Mouse (Mus musculus) CH12.LX (cell line): Measurements from ENCODE around the gene Thap8. TPM values are rescaled to one million over a fixed set of nuclear protein-coding genes. Genes with fewer than 3 reads are reported as not detected.

Source experiments
- DNase-seq: peaks from one replicate; pipeline ENCODE4 v3.0.0-alpha.2; 2013; ENCODE audit errors: extremely low read depth
- H3K27ac ChIP-seq: 2 replicates; pipeline ENCODE4 v1.5.1; 2012; ENCODE audit warnings: low read depth, mild to moderate bottlenecking, control low read depth, moderate library complexity; ENCODE audit not compliant: insufficient read depth
- H3K27me3 ChIP-seq: replicated peaks from 2 replicates; pipeline ENCODE3; 2012; ENCODE audit warnings: inconsistent platforms
- H3K36me3 ChIP-seq, 2 experiments: replicated peaks in 1 of 2; 2 replicates each; pipeline versions ENCODE3 to v1.6.1; 2012; ENCODE audit warnings: inconsistent platforms in 1 of 2, low read length in 1 of 2, mild to moderate bottlenecking in 1 of 2, mixed read lengths in 1 of 2, moderate library complexity in 1 of 2; ENCODE audit not compliant: control insufficient read depth in 1 of 2, insufficient read depth in 1 of 2
- H3K4me1 ChIP-seq, 2 experiments: 2 replicates each; pipeline ENCODE4 v1.6.1; 2012; ENCODE audit warnings: inconsistent platforms in 1 of 2, moderate library complexity in 1 of 2; ENCODE audit not compliant: insufficient read depth in 2 of 2, control insufficient read depth in 1 of 2
- H3K4me2 ChIP-seq: 2 replicates; pipeline ENCODE4 v1.6.1; 2012; ENCODE audit warnings: low read depth, mild to moderate bottlenecking, control low read depth; ENCODE audit not compliant: poor library complexity, insufficient read depth, severe bottlenecking
- H3K4me3 ChIP-seq, 3 experiments: fragments of 150-350 bp in 1 of 3; sonication (generic) in 1 of 3; replicated peaks in 1 of 3; 2 replicates each; pipeline versions ENCODE3 to v1.5.1; 2011 to 2012; ENCODE audit warnings: low read depth in 2 of 3, low read length in 2 of 3, mild to moderate bottlenecking in 2 of 3, moderate library complexity in 2 of 3, control low read depth in 1 of 3, improper control_type of control experiment in 1 of 3, inconsistent platforms in 1 of 3, mixed read lengths in 1 of 3; ENCODE audit not compliant: poor library complexity in 1 of 3
- H3K79me2 ChIP-seq: replicated peaks from 2 replicates; pipeline ENCODE4 v1.6.1; 2012; ENCODE audit warnings: mild to moderate bottlenecking, moderate library complexity; ENCODE audit not compliant: control insufficient read depth, poor library complexity, insufficient read depth, severe bottlenecking; ENCODE audit errors: extremely low read depth
- H3K9ac ChIP-seq: 2 replicates; pipeline ENCODE4 v1.6.1; 2012; ENCODE audit warnings: low read depth, mild to moderate bottlenecking, control low read depth, moderate library complexity; ENCODE audit not compliant: insufficient read depth
- H3K9me3 ChIP-seq: replicated peaks from 2 replicates; pipeline ENCODE3; 2012; ENCODE audit warnings: low read length, inconsistent platforms, mixed read lengths
- BHLHE40 ChIP-seq: IDR thresholded peaks from 2 replicates; pipeline ENCODE4 v1.6.1; 2011; ENCODE audit warnings: mild to moderate bottlenecking, low read depth, low read length, improper control_type of control experiment
- CHD1 ChIP-seq: IDR thresholded peaks from 2 replicates; pipeline ENCODE4 v1.6.1; 2012; ENCODE audit warnings: low read depth, low read length, improper control_type of control experiment, inconsistent platforms
- CTCF ChIP-seq, 2 experiments: IDR thresholded peaks in 1 of 2; conservative IDR thresholded peaks in 1 of 2; 2 replicates each; pipeline ENCODE4 v1.5.1; 2011 to 2012; ENCODE audit warnings: low read depth in 2 of 2, low read length in 2 of 2, improper control_type of control experiment in 1 of 2, inconsistent platforms in 1 of 2, mild to moderate bottlenecking in 1 of 2, moderate library complexity in 1 of 2
- EP300 ChIP-seq: IDR thresholded peaks from 2 replicates; pipeline ENCODE4 v1.6.1; 2011; ENCODE audit warnings: low read length, improper control_type of control experiment
- GABPA ChIP-seq: IDR thresholded peaks from 2 replicates; pipeline ENCODE4 v1.6.1; 2012; ENCODE audit warnings: low read depth, low read length, improper control_type of control experiment, inconsistent platforms; ENCODE audit not compliant: insufficient replicate concordance
- IRF4 ChIP-seq: IDR thresholded peaks from 2 replicates; pipeline ENCODE4 v1.6.1; 2014; ENCODE audit warnings: low read depth, mild to moderate bottlenecking, inconsistent platforms, low read length, improper control_type of control experiment
- MEF2A ChIP-seq: IDR thresholded peaks from 2 replicates; pipeline ENCODE4 v1.6.1; 2014; ENCODE audit warnings: low read depth, mild to moderate bottlenecking, inconsistent platforms, low read length, improper control_type of control experiment, borderline replicate concordance
- PAX5 ChIP-seq: IDR thresholded peaks from 2 replicates; pipeline ENCODE4 v1.6.1; 2012; ENCODE audit warnings: low read length, inconsistent platforms, mixed read lengths
- POLR2AphosphoS2 ChIP-seq: IDR thresholded peaks from 2 replicates; pipeline ENCODE4 v1.6.1; 2011; ENCODE audit warnings: low read depth, low read length, improper control_type of control experiment
- RAD21 ChIP-seq: IDR thresholded peaks from 2 replicates; pipeline ENCODE4 v1.6.1; 2011; ENCODE audit warnings: low read depth, mild to moderate bottlenecking, low read length, improper control_type of control experiment, moderate library complexity
- RCOR1 ChIP-seq: conservative IDR thresholded peaks from 2 replicates; pipeline ENCODE4 v1.6.1; 2012; ENCODE audit warnings: low read depth, mild to moderate bottlenecking, inconsistent platforms, low read length, improper control_type of control experiment
- SMC3 ChIP-seq: IDR thresholded peaks from 2 replicates; pipeline ENCODE4 v1.6.1; 2011; ENCODE audit warnings: low read depth, low read length, improper control_type of control experiment
- TBP ChIP-seq: conservative IDR thresholded peaks from 2 replicates; pipeline ENCODE4 v1.6.1; 2011; ENCODE audit warnings: low read depth, low read length, improper control_type of control experiment
- UBTF ChIP-seq: IDR thresholded peaks from 2 replicates; pipeline ENCODE4 v1.6.1; 2012; ENCODE audit warnings: low read depth, mild to moderate bottlenecking, inconsistent platforms, low read length, improper control_type of control experiment, moderate library complexity
- USF1 ChIP-seq: IDR thresholded peaks from 2 replicates; pipeline ENCODE4 v1.6.1; 2014; ENCODE audit warnings: low read depth, mild to moderate bottlenecking, inconsistent platforms, low read length, improper control_type of control experiment
- ZKSCAN1 ChIP-seq: IDR thresholded peaks from 2 replicates; pipeline ENCODE4 v1.6.1; 2012; ENCODE audit warnings: low read depth, inconsistent platforms, low read length, improper control_type of control experiment, borderline replicate concordance
- ZMIZ1 ChIP-seq: IDR thresholded peaks from 2 replicates; pipeline ENCODE4 v1.6.1; 2012; ENCODE audit warnings: low read depth, mild to moderate bottlenecking, inconsistent platforms, low read length, improper control_type of control experiment
- ZNF384 ChIP-seq: IDR thresholded peaks from 2 replicates; pipeline ENCODE4 v1.6.1; 2012; ENCODE audit warnings: low read depth, low read length, improper control_type of control experiment, inconsistent platforms
- dilution Hi-C: fragments of 300-500 bp; cut with MboI; formaldehyde crosslinking; loops from 2 replicates; pipeline ENCODE4 v1.14.3; 2020; ENCODE audit warnings: low sequenced_read_pairs; ENCODE audit not compliant: extremely low pct_unique_long_range_greater_than_20kb, extremely low pct_ligation_motif_present
- in situ Hi-C: fragments of 300-500 bp; cut with MboI; formaldehyde crosslinking; loops from 3 replicates; pipeline ENCODE4 v1.14.3; 2019; ENCODE audit warnings: low sequenced_read_pairs, low pct_ligation_motif_present, low pct_unique_long_range_greater_than_20kb, mixed read lengths
- polyA plus RNA-seq: library from polyadenylated mRNA; unstranded; fragments of >175 nt; gene quantifications from 2 replicates; pipeline ENCODE4 v1.2.1, GENCODE M21; 2012; ENCODE audit warnings: low read depth; ENCODE audit not compliant: insufficient read length
- total RNA-seq, 2 experiments: library from RNA; depleted of rRNA; stranded (reverse); fragments of 300-350 nt in 1 of 2; fragments of >200 nt in 1 of 2; gene quantifications; 2 replicates each; pipeline ENCODE4 v1.2.3; 2012 to 2014

The Thap8 gene
- total and polyA plus RNA-seq, 3 experiments = 0.23 to 0.38 TPM; not detected in 1

DNA sequence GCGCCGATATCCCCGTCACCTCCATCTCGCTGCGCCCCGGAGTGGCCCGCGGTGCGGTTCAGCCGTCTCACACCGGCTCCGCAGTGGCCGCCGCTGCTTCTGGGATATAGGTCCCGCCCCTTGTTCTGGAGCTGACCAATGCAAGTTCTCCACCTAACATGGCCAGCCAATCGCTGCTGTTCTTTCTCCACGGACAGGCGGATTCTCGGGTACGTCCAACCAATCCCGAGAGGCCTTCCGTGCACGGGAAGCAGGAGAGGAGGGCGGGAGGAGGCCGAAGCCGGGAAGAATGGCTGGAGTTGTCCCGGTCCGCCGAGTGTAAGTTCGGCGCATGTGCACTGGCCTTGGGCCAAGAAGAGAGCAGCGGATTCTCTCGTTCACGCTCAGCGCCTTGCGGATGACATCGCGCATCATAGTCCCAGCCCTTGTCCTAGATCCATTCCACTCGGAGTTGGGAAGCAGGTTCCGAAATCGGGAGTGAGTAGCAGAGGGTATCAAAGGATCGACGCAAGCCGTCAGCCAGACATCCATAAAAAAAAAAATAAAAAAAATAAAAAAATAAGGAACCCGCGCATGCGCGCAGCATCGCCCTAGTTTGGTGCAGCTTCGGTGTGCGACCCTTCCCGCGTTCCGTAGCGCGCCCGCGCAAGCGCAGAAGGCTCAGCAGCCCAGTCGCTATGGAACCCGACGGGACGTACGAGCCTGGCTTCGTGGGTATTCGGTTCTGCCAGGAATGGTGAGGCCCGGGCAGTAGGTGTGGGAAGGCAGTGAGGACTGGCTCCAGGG lies 48.0 kb upstream of the Thap8 start, which contains the start of the genes Polr2i and Tbcb (continued):
- no peak; the same call in 1 of the 2 replicates for TF ChIP-seq ZMIZ1
- no peak for TF ChIP-seq ZKSCAN1
- TF ChIP-seq, all 38 proteins: peak for 20

DNA sequence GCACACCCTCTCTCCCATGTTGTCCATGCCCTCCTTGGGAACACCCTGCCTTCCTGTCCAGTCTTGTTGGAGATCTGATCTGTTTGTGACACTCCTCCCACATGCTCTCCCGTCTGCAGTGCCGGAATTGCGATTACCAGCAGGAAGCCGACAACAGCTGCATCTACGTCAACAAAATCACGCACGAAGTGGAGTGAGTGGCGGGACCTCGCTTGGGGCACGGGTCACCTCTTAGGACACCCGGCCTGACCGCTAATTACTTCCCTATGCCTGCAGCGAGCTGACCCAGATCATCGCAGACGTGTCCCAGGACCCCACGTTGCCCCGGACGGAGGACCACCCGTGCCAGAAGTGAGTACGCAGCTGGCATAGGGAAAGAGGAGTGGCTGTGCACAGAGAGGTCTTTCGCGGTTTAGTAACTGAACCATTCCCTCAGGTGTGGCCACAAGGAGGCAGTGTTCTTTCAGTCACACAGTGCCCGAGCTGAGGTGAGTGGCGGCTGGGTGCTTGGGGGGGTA lies 47.2 kb upstream of the Thap8 start:
- Histone ChIP-seq H3K9ac (peak overlapping the region; percentile 90), H3K4me3 (peak overlapping the region; percentile 69 to 96 (median 87)), H3K79me2 (no peaks in the 10 kb centered on the region), H3K9me3 (no peaks in the 10 kb centered on the region), H3K27me3 (no peaks in the 10 kb centered on the region), H3K27ac (peak overlapping the region; percentile 27), H3K36me3 (peaks cover 17 to 38% of the 10 kb centered on the region in 2 experiments), H3K4me1 (peaks cover 12 to 44% of the 10 kb centered on the region in 2 experiments), H3K4me2 (peak overlapping the region; percentile 54)
- in situ Hi-C loops = no loop called here
- peak; percentile 81 for DNase-seq
- dilution Hi-C loops = no loop called here
- TF ChIP-seq SMC3 (peak; percentile 40), RCOR1 (no peak), RAD21 (peak; percentile 36), CTCF (conservative IDR thresholded peaks at IDR 0.05 in 1 of 2, IDR thresholded peaks at IDR 0.05 in 1 of 2; ENCODE audit: low read depth in 2 of 2, low read length in 2 of 2) (peak in 1 of 2 experiments; percentile 68; a peak in 2 of 4 replicates), GABPA (no peak)

DNA sequence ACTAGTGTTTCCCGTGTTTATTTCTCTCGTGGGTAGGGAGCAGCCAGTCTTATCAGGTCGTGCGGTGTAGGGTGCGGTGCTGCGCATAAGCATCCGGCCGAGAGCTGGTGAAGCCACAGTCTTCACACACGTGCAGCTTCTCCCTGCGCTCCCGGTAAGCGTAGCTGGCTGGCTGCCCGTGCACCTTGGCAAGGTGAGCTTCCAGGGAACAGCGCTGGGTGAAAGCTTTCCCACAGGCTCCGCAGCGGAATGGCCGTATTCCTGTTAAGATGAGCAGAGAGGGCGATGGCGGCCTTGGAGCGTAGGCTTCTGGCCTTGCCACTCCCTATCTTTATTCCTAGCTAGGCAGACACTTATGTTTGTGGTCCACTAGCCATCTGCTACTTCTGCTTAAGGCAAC lies 46.5 kb upstream of the Thap8 start:
- peaks cover 17 to 35% of the 10 kb centered on the region in 2 experiments for H3K36me3 ChIP-seq
- TF ChIP-seq CHD1 (no peak), USF1 (no peak), MEF2A (no peak), TBP (no peak), BHLHE40 (no peak), UBTF (no peak), SMC3 (no peak), ZNF384 (no peak), EP300 (no peak), POLR2AphosphoS2 (no peak), IRF4 (no peak), PAX5 (no peak)
- no peak overlapping the region for H3K4me2 ChIP-seq
- H3K79me2 ChIP-seq = no peaks in the 10 kb centered on the region
- H3K4me1 ChIP-seq = peaks cover 12 to 44% of the 10 kb centered on the region in 2 experiments
- no peaks in the 10 kb centered on the region for H3K9me3 ChIP-seq
- no peak overlapping the region for H3K27ac ChIP-seq
- no peak overlapping the region for H3K4me3 ChIP-seq
- no peaks in the 10 kb centered on the region for H3K27me3 ChIP-seq
- DNase-seq = no peak
- in situ Hi-C loops = no loop called here
- dilution Hi-C loops = no loop called here
- H3K9ac ChIP-seq = no peak overlapping the region
